Mouse (Mus musculus) kidney, postnatal 14 days (tissue): ENCODE measurements at regions not wholly inside any gene's neighbourhood (a gene's known extent, or its start where the extent isn't known, plus 50 kb on each side); places are given as distances from the start of the nearest gene placed in this dataset.
A peak's percentile ranks its signal among the peaks of the same experiment; 100 is the strongest.

ENCODE experiments used
- DNase-seq: peaks from one replicate; pipeline ENCODE4 v3.0.0; 2022; ENCODE audit warnings: mixed read lengths

DNA sequence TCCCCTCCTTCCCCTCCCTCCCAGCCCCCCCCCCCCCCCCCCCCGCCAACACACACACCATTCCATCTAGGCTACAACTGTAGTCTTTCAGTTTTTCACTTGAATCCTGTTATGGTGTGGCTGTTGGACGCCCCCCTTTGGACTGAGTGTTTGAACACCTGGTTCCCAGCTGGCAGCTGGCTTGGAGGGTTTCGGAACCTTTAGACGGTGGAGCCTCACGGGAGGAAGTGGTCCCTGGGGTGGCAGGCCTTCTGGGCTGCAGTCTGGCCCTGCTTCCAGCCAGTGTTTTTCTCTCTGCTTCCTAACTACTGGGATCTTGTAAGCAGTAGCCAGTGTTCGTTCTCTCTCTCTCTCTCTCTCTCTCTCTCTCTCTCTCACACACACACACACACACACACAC, 101.4 kb upstream of the Arid2 start:
- DNase-seq, result no peak

DNA sequence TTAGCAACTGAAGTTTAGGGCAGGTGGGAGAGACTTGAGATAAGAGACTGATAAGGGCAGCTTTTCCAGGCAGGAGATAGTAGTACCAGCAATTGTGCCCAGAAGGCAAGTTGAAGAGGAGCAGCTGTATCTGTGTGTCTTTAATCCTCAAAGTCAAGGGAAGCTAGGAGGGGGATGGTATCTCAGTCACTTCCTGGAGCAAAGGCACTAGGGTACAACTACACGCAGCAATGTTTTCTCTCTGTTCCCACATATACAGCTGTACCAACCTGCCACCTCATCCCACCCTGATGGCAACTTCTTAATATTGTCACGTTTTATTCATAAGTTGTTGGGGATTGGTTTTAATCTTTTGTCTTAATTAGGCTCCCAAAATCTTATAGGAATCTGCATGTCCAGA, 97.8 kb upstream of the Arid2 start:
- no peak for DNase-seq

- peak; percentile 6 for DNase-seq
Observed at GRCm38 (mm10) chr15:96197413-96197812, 89.9 kb upstream of the Arid2 start.

DNA sequence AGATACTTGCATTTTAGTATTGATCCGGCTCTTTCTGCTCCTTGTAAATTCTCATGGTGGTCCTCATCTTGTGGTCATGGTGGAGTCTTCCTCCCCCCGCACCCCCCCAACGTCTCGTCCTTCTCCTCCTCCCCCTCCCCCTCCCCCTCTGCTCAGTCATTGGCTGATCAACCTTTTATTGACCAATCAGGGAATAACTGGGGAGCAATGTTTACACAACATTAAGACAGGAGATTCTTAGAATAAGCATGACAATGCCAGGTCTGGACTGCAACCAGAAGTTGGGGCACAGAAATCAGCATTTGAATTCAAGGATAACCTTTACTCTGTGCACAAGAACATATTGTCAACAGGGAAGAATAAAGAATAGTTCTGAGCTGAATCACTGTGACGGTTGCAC, 89.4 kb upstream of the Arid2 start:
- no peak for DNase-seq

GRCm38 (mm10) chr15:96201273-96201672, 86.0 kb upstream of the Arid2 start:
- DNase-seq, result no peak

GRCm38 (mm10) chr15:96201701-96202460, 85.4 kb upstream of the Arid2 start:
- DNase-seq, result no peak

GRCm38 (mm10) chr15:96204187-96204586, 83.1 kb upstream of the Arid2 start:
- no peak for DNase-seq

DNA sequence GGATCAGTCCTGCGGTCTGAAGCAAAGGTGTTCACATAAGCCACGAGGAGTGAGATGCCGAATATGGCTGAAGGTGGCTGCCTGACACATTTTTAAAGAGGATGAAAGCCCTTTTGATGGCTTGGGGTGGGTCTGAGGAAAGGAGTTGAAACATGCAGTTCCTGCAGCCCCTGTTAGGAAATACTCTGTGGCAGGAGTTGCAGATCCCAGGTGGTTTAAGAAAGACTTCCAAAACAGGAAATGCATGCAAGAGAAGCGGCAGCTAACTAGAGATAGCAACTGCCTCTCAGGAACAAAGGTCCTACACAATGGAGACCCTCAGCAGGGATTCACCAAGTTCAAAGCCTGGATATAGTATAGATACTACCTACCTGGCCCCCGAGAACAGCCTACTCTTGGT, 82.7 kb upstream of the Arid2 start:
- DNase-seq, result no peak

GRCm38 (mm10) chr15:96210721-96211400, 76.5 kb upstream of the Arid2 start:
- no peak for DNase-seq

- no peak for DNase-seq
Observed at GRCm38 (mm10) chr15:96213541-96214312, 73.6 kb upstream of the Arid2 start.

DNA sequence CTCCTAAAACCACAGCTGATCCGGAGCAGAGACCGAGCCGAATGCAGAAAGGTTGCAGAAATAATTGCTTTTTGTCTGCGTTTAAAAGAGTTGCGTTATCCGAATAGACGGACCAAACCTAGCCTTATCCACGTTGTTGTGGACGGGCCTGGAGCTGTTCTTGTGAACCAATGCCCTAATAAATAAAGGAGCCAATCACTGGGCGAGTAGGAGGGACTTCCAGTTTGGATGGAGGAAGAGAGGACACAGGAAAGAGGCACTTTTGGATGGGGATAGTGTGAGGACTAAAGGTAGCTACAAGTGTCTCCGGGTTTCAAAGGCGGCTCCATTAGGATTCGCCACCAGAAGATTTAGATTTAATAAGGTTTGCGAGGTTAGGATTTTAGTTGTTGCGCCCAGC, 69.4 kb upstream of the Arid2 start:
- DNase-seq, result no peak

DNA sequence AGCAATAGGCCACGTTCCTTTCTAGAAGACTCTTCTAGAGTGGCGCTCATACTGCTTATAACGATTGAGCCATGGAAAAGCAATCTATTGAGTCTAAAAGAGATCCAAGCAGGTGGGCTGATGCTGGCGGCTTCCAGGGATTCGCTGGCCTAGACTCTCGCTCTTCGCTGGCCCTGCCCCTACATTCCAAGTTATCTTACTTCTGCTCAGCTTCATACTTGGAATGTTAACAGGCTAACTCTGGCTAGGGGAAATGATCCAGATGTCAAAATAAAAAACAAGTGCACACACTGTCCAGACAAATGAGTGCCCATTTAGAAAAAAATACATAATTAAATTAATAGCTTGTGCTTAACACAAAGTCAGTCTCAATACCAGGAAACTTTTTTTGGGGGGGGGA, 67.6 kb upstream of the Arid2 start:
- no peak for DNase-seq

GRCm38 (mm10) chr15:96231969-96232368, 55.3 kb upstream of the Arid2 start:
- no peak for DNase-seq

DNA sequence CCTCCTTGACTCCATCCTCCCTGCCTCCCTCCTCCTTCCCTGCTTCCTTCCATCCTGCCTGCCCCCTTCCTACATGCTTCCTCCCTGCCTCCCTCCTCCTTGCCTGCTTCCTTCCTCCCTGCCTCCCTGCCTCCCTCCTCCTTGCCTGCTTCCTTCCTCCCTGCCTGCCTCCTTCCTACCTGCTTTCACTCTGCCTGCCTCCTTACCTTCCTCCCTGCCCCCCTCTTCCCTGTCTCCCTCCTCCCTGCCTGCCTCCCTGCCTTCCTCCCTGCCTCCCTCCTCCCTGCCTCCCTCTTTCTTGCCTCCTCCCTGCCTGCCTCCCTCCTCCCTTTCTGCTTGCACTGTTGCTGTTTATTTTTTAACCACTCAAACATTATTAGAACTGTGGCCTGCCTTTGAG, 54.2 kb upstream of the Arid2 start:
- DNase-seq, result no peak

DNA sequence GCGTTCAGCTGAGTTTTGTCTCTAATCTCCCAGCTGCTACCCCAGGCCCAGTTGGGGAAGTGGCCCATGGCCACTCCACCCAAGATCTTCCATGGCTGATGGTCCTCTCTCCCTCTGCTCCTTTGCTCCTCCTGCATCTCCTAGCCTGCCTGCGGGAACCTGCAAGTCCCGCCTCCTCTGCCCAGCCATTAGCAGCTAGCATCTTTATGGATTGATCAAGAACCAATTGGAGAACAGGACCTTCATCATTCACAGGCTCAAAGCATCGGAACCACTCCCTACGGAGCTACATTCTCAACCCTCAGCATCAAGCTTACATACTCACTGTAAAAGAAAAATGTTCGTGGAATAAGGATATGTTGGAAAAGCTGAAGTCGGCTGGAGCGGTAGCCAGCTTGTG, 52.5 kb upstream of the Arid2 start:
- no peak for DNase-seq
